Mouse (Mus musculus) embryonic facial prominence, embryonic 13.5 days (tissue): ENCODE data around the gene Hmbs. TPM values are rescaled to one million over a fixed set of nuclear protein-coding genes. Genes with fewer than 3 reads are reported as not detected.

Experiments used
- microRNA-seq: library from miRNA; unstranded; fragments of <30 nt; microRNA quantifications from one replicate; pipeline ENCODE4, GENCODE M21; 2016
- polyA plus RNA-seq: library from polyadenylated mRNA; unstranded; fragments of >200 nt; fragmentation: Nextera tagmentation; extraction: Ambion mirVana; gene quantifications from 2 replicates; pipeline ENCODE4 v1.2.1, GENCODE M21; 2015

The Hmbs gene
- polyA plus RNA-seq, 1 experiment from 2014 or later: 114 TPM

Small RNA genes within 50 kb of the gene (microRNA-seq; reads per million reads assigned to microRNA genes)
- not detected for gene Gm44335

Other genes starting within 250 kb of the Hmbs start
- 0.21 and 0.39 TPM in 2 replicates for gene Mfrp, start 242.5 kb downstream of the Hmbs start, polyA plus RNA-seq
- gene C1qtnf5, start 237.0 kb downstream of the Hmbs start, polyA plus RNA-seq: 1.5 and 2.8 TPM in 2 replicates
- gene Gm49380, start 230.7 kb downstream of the Hmbs start, polyA plus RNA-seq: 0.30 and 0.48 TPM in 2 replicates
- 73.3 and 80.1 TPM in 2 replicates for gene Rnf26, start 230.7 kb downstream of the Hmbs start, polyA plus RNA-seq
- gene Mcam, start 209.8 kb downstream of the Hmbs start, polyA plus RNA-seq: 25.6 and 28.9 TPM in 2 replicates
- gene Cbl, start 110.2 kb downstream of the Hmbs start, polyA plus RNA-seq: 17.3 and 19.5 TPM in 2 replicates
- not detected in 2 replicates for gene Ccdc153, start 103.6 kb downstream of the Hmbs start, polyA plus RNA-seq
- gene Pdzd3, start 92.8 kb downstream of the Hmbs start, polyA plus RNA-seq: 0.37 TPM in 1 of 2 replicates, not detected in the other
- 8.2 and 9.8 TPM in 2 replicates for gene Nlrx1, start 75.6 kb downstream of the Hmbs start, polyA plus RNA-seq
- 6.1 and 6.5 TPM in 2 replicates for gene Abcg4, start 55.6 kb downstream of the Hmbs start, polyA plus RNA-seq
- gene Hinfp, start 38.6 kb downstream of the Hmbs start, polyA plus RNA-seq: 27.9 and 30.6 TPM in 2 replicates
- 8.3 TPM in 2 replicates for gene C2cd2l, start 23.9 kb downstream of the Hmbs start, polyA plus RNA-seq
- gene Dpagt1, start 18.2 kb downstream of the Hmbs start, polyA plus RNA-seq: 38.4 and 40.5 TPM in 2 replicates
- 365 and 385 TPM in 2 replicates for gene H2afx, start 9.5 kb downstream of the Hmbs start, polyA plus RNA-seq
- 27.7 and 28.2 TPM in 2 replicates for gene Vps11, start 17.4 kb upstream of the Hmbs start, polyA plus RNA-seq
- gene Hyou1, start 35.3 kb upstream of the Hmbs start, polyA plus RNA-seq: 30.8 and 31.6 TPM in 2 replicates
- 12.2 and 13.4 TPM in 2 replicates for gene Slc37a4, start 52.6 kb upstream of the Hmbs start, polyA plus RNA-seq
- 2,222 and 2,384 TPM in 2 replicates for gene Rps25, start 62.9 kb upstream of the Hmbs start, polyA plus RNA-seq
- gene Trappc4, start 63.4 kb upstream of the Hmbs start, polyA plus RNA-seq: 165 and 174 TPM in 2 replicates
- gene Ccdc84, start 74.3 kb upstream of the Hmbs start, polyA plus RNA-seq: 33.3 and 35.3 TPM in 2 replicates
- gene Foxr1, start 96.9 kb upstream of the Hmbs start, polyA plus RNA-seq: not detected in 2 replicates
- gene Upk2, start 110.7 kb upstream of the Hmbs start, polyA plus RNA-seq: 2.8 and 2.9 TPM in 2 replicates
- gene Bcl9l, start 138.6 kb upstream of the Hmbs start, polyA plus RNA-seq: 18.2 and 19.3 TPM in 2 replicates
- 0.10 TPM in 1 of 2 replicates, not detected in the other for gene Cxcr5, start 217.6 kb upstream of the Hmbs start, polyA plus RNA-seq